Mouse (Mus musculus): ENCODE results near the gene Kcng4. TPM values are rescaled to one million over a fixed set of nuclear protein-coding genes. Genes with fewer than 3 reads are reported as not detected.

Gene Kcng4
- polyA plus RNA-seq, 1 experiment from 2014 or later, result 0.43 TPM

DNA sequence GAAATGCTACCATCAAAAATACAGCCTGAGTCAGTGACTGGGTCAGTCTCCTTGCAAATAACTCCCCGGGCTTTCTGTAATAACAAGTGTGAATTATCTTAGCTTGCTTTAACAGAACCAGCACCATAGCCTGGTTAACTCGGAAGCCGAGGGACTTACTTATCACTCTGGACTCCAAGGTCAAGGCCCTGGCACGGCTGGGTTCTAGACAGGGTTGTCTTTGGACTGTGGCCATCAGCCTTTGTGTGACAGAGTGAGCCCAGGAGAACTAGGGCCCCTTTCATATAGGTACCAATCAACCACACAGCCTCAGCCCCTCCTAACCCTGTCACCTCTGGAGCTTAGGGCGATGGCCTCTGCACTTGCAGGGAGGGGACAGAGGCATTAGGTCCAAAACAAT, 5.6 kb upstream of the Kcng4 start:
- 81% methylated on average over 5 of the region's 5 CpGs for WGBS

DNA sequence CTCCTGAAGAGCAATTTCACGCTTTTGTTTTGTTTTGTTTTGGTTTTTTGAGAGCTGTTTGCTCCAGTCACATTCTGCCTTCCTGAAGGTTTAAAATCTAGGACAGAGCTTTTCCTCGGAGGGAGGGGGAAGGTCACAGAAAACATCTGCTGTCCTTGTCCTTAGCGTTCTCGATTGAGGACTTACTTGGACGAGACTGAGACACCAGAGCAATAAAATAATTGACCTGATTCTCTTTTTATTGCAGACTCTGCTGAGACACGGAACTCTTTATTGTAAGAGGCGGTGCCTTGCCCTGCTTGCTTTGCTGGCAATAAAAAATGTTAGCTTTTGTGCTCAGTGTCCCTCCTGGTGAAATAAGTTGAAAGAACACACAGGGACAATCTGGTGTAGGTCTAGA, 4.3 kb upstream of the Kcng4 start:
- Histone ChIP-seq H3K9ac (no peak overlapping the region), H3K4me1 (peaks cover 8% of the 10 kb centered on the region), H3K27me3 (no peaks in the 10 kb centered on the region; the same call in none of the 2 replicates), H3K9me3 (replicated peaks) (no peaks in the 10 kb centered on the region), H3K4me2 (replicated peaks) (no peak overlapping the region), H3K36me3 (no peaks in the 10 kb centered on the region), H3K27ac (replicated peaks) (no peak overlapping the region), H3K4me3 (replicated peaks) (no peak overlapping the region)
- WGBS, result 50% methylated on average over 7 of the region's 7 CpGs
- ATAC-seq (ENCODE audit: insufficient number of reproducible peaks, low FRiP score, low TSS enrichment, low read depth), result no peak

More for the DNA sequence above, 5.6 kb upstream of the Kcng4 start:
- ATAC-seq (ENCODE audit: insufficient number of reproducible peaks, low FRiP score, low TSS enrichment, low read depth), result no peak
- Histone ChIP-seq H3K27me3 (no peaks in the 10 kb centered on the region; the same call in 1 of the 2 replicates), H3K4me2 (replicated peaks) (no peak overlapping the region), H3K4me1 (no peaks in the 10 kb centered on the region; the same call in 1 of the 2 replicates), H3K9ac (no peak overlapping the region), H3K4me3 (replicated peaks) (no peak overlapping the region), H3K27ac (replicated peaks) (no peak overlapping the region), H3K36me3 (no peaks in the 10 kb centered on the region), H3K9me3 (replicated peaks) (no peaks in the 10 kb centered on the region)

DNA sequence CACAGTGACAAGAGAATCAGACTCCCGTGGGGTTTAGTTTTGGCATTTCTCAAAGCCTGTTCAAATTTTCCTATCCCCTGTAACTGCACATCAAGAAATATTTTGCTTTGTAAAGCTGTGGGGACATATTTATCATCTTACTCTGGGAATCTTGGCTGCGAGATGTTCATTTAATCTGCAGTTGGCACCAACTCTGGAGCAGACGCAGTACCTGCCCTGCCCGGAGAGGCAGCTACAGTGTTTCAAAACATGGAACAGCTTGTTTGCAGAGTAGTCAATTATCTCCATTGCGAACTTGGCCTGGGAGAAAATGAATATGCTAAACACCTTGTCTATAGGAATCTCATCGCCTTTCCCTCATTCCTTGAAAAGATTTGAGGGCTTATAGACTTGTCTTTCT, 2.8 kb upstream of the Kcng4 start:
- Histone ChIP-seq H3K36me3 (no peaks in the 10 kb centered on the region), H3K9me3 (replicated peaks) (no peaks in the 10 kb centered on the region), H3K27ac (replicated peaks) (no peak overlapping the region), H3K4me1 (peaks cover 15% of the 10 kb centered on the region), H3K9ac (no peak overlapping the region), H3K4me3 (replicated peaks) (no peak overlapping the region), H3K4me2 (replicated peaks) (no peak overlapping the region), H3K27me3 (peaks cover 11% of the 10 kb centered on the region)
- WGBS, result 53% methylated on average over 6 of the region's 6 CpGs
- ATAC-seq (ENCODE audit: insufficient number of reproducible peaks, low FRiP score, low TSS enrichment, low read depth), result no peak

DNA sequence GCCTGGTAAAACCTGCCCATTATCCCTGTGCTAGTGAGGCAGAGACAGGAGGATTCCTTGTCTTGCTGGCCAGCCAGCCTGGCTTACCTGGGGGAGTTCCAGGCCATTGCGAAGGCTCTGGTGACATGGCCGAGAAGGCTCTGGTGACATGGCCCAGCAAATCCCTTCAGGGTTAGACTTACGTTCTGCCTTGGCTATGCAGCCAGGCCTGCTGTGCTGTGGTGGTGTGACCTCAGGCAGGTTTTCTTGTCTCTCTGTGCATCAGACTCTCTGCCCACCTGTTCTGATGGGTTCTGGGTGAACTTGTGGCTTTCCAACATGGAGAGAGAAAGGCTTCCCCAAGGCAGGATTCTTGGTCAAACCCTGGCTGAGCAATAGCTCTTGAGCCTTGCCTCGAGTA, 1.9 kb upstream of the Kcng4 start:
- Histone ChIP-seq H3K27me3 (peaks cover 19% of the 10 kb centered on the region), H3K36me3 (no peaks in the 10 kb centered on the region), H3K27ac (replicated peaks) (no peak overlapping the region), H3K9me3 (replicated peaks) (no peaks in the 10 kb centered on the region), H3K4me2 (replicated peaks) (no peak overlapping the region), H3K9ac (no peak overlapping the region), H3K4me1 (peaks cover 15% of the 10 kb centered on the region), H3K4me3 (replicated peaks) (no peak overlapping the region)
- 76% methylated on average over 4 of the region's 4 CpGs for WGBS
- no peak for ATAC-seq (ENCODE audit: insufficient number of reproducible peaks, low FRiP score, low TSS enrichment, low read depth)

DNA sequence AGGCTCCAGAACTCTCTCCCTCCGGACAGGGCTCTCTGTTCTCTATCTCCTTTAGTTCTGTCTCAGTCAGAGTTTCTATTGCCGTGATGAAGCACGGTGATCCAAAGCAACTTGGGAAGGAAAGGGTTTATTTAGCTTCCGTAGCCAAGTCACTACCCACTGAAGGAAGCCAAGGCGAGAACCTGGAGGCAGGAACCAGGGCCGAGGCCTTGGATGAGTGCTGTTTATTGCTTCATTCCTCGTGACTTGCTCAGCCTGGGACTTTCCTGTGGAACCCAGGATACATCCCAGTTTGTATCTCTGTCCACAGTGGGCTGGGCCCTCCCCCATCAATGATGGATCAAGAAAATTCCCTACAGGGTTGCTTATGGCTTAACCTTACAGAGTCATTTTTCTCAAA, 1.3 kb upstream of the Kcng4 start:
- H3K4me2 ChIP-seq (replicated peaks), result no peak overlapping the region
- no peak overlapping the region for H3K4me3 ChIP-seq (replicated peaks)
- 60% methylated on average over 7 of the region's 7 CpGs for WGBS
- H3K27me3 ChIP-seq, result peaks cover 19% of the 10 kb centered on the region
- H3K9ac ChIP-seq, result no peak overlapping the region
- no peaks in the 10 kb centered on the region for H3K9me3 ChIP-seq (replicated peaks)
- ATAC-seq (ENCODE audit: insufficient number of reproducible peaks, low FRiP score, low TSS enrichment, low read depth), result no peak
- H3K4me1 ChIP-seq, result peaks cover 15% of the 10 kb centered on the region
- H3K36me3 ChIP-seq, result no peaks in the 10 kb centered on the region
- H3K27ac ChIP-seq (replicated peaks), result no peak overlapping the region

DNA sequence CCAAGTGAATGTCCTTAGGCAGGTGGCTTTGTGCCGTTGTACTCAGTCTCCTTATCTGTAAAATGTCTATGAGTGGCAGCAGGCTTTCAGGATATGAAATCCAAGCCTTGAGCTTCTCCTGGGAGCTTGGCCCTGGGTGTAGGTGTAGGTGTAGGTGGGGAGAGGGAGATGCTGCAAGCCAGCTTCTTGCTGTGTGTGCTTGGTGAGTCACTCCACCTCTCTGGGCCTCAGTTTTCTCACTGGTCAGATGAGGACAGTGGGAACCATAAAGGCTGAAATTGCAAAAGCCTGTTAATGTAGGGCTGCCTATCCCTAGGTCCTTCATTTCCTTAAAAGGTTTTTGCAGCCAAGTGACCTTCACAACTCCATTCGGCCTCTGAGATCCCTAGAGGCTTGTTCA, 478 bp upstream of the Kcng4 start:
- Histone ChIP-seq H3K36me3 (no peaks in the 10 kb centered on the region), H3K4me1 (peaks cover 15% of the 10 kb centered on the region), H3K9ac (no peak overlapping the region), H3K27ac (replicated peaks) (peak overlapping the region; percentile 74), H3K4me2 (replicated peaks) (no peak overlapping the region), H3K4me3 (replicated peaks) (no peak overlapping the region), H3K9me3 (replicated peaks) (no peaks in the 10 kb centered on the region), H3K27me3 (peaks cover 19% of the 10 kb centered on the region)
- WGBS, result 63% methylated on average over 2 of the region's 2 CpGs
- ATAC-seq (ENCODE audit: insufficient number of reproducible peaks, low FRiP score, low TSS enrichment, low read depth), result no peak

DNA sequence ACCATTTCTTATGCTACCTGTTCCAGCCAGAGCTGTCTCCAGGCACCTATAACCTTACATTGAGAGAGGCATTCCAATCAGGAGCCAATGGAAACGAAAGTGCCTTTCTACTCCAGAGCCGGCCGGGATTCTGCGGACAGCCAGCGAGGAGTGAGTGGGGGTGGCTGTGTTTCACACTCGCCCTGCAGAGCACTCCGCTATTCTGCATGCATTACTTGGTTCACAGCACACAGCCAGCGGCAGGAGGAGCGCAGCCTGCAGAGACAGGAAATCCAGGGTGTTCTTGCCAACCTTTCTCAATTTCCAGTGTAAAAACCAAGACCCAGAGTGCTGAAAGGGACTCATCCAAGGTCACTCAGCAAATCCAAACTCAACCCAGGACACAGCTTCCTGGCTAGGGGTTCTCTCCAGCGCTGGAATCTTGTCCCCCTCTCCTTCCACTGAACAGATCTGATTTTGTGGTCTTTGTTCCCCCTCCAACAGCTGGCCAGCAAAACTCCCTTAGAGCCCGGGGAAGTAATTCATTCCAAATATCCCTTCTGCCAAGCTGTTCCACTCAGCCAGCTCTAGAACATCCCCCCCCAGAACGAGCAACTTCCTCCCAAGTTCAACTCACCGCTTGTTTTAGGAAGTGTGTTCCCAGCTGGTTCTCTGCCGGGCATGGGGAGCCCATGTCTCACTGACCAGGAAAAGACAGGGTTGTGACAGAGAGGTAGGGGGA, 704 bp downstream of the Kcng4 start:
- H3K36me3 ChIP-seq, result no peaks in the 10 kb centered on the region
- H3K27me3 ChIP-seq, result peaks cover 19% of the 10 kb centered on the region
- H3K4me2 ChIP-seq (replicated peaks), result peak overlapping the region; percentile 28; the same call in 1 of the 2 replicates
- WGBS, result 25% methylated on average over 14 of the region's 14 CpGs
- H3K27ac ChIP-seq (replicated peaks), result peak overlapping the region; percentile 74
- no peak overlapping the region for H3K4me3 ChIP-seq (replicated peaks)
- peaks cover 15% of the 10 kb centered on the region for H3K4me1 ChIP-seq
- H3K9me3 ChIP-seq (replicated peaks), result no peaks in the 10 kb centered on the region
- H3K9ac ChIP-seq, result no peak overlapping the region
- ATAC-seq (ENCODE audit: insufficient number of reproducible peaks, low FRiP score, low TSS enrichment, low read depth), result no peak

DNA sequence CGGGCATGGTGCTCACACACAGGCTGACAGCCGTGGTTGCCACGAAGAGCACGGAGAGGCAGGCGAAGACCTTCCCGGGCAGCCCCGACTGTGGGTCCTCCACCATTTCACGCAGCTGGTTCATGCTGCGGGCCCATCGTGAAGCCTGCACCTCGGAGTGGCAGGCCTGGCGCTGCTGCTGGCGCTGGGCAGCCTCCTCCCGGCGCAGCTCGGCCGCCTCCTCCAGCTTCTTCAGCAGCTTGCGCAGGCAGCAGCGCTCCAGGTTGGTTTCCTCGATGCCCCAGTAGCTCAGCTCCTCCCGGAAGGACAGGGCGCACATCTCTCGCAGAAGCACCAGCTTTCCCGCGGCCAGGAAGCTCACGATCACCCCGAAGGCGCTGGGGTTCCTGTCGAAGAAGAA, 2.6 kb downstream of the Kcng4 start:
- ATAC-seq (ENCODE audit: insufficient number of reproducible peaks, low FRiP score, low TSS enrichment, low read depth), result no peak
- WGBS, result 46% methylated on average over 29 of the region's 29 CpGs
- H3K4me2 ChIP-seq (replicated peaks), result no peak overlapping the region
- H3K9me3 ChIP-seq (replicated peaks), result no peaks in the 10 kb centered on the region
- peaks cover 19% of the 10 kb centered on the region for H3K27me3 ChIP-seq
- H3K36me3 ChIP-seq, result no peaks in the 10 kb centered on the region
- H3K27ac ChIP-seq (replicated peaks), result no peak overlapping the region
- H3K4me3 ChIP-seq (replicated peaks), result no peak overlapping the region
- peaks cover 16% of the 10 kb centered on the region for H3K4me1 ChIP-seq
- H3K9ac ChIP-seq, result no peak overlapping the region

DNA sequence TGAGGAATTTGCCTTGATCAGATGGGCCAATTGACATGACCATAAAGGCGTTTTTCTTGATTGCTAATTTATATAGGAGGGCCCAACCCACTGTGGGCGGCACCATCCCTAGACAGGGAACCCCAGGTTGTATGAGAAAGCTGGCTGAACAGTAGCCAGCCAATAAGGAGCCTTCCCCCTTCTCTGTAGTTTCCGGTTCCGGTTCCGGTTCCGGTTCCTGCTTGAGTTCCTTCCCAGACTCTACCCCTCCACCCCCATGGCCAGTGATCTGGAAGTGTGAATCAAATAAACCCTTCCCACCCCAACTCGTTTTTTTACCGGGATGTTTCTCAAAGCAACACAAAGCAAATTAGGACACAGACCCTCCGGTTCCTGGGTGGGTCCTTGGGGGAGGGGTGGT, 3.2 kb downstream of the Kcng4 start:
- peaks cover 20% of the 10 kb centered on the region for H3K4me1 ChIP-seq
- H3K4me2 ChIP-seq (replicated peaks), result no peak overlapping the region
- peaks cover 19% of the 10 kb centered on the region for H3K27me3 ChIP-seq
- no peak overlapping the region for H3K27ac ChIP-seq (replicated peaks)
- no peaks in the 10 kb centered on the region for H3K9me3 ChIP-seq (replicated peaks)
- no peak for ATAC-seq (ENCODE audit: insufficient number of reproducible peaks, low FRiP score, low TSS enrichment, low read depth)
- no peaks in the 10 kb centered on the region for H3K36me3 ChIP-seq
- 85% methylated on average over 9 of the region's 9 CpGs for WGBS
- H3K4me3 ChIP-seq (replicated peaks), result no peak overlapping the region
- H3K9ac ChIP-seq, result no peak overlapping the region

DNA sequence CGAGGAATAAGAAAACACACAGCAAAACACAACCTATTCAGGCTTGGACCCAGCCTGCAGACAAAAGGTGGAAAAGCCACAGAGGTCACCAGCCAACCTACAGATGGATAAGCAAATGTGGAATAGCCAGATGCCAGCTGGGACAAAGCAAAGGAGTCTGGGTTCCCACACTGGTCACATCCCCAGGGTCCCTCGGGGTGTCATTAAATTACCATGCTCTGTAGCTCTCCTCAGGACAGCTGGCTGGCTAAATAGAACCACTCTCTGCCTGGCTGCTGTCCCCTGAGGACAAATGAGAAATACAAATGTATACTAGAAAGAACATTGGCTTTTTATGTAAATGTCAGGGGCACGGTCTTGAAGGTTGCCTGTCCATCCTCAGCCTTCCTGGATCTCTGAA, 4.6 kb downstream of the Kcng4 start:
- no peaks in the 10 kb centered on the region for H3K36me3 ChIP-seq
- no peak overlapping the region for H3K4me3 ChIP-seq (replicated peaks)
- peaks cover 19% of the 10 kb centered on the region for H3K27me3 ChIP-seq
- no peak overlapping the region for H3K9ac ChIP-seq
- H3K9me3 ChIP-seq (replicated peaks), result no peaks in the 10 kb centered on the region
- H3K4me2 ChIP-seq (replicated peaks), result no peak overlapping the region
- no peak overlapping the region for H3K27ac ChIP-seq (replicated peaks)
- no peak for ATAC-seq (ENCODE audit: insufficient number of reproducible peaks, low FRiP score, low TSS enrichment, low read depth)
- peaks cover 18% of the 10 kb centered on the region for H3K4me1 ChIP-seq
- 15% methylated on average over 3 of the region's 3 CpGs for WGBS

DNA sequence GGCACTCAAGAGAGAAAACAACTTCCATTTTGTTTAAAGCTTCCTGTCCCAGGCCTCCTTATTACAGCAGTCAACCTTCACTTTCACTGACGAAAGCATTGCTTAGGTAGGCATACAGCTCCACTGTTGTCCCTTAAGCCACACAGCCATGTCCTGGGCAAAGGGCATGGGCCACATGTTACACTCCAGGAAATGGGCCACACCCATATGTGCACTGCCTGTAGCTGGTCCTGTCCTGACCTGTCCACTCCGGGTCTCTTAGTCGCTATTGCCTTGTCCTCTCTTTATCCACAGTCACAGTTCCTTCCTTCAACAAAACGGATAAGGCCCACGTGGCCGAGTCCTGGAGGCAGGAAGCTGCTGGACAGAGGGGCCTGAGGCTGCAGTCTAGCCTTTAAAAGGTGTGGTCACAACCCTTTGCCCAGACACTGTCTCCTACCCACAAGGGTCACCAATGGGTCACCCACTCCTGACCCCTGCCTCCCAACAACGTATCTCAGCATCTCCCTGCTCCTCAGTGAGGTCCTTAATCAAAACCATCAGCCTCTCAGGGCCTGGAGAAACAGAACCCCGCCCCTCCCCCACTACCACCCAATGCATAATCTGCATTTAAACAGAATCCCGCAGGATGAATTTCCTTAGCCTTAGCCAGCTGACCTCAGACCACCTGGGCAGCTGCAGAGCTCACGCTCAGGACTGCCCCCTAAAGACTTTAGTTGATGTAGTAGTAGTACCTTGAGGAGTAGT, 7.7 kb downstream of the Kcng4 start:
- 0 out of 2 replicates have a peak, but pooled peaks cover 5% of the 10 kb centered on the region for H3K4me1 ChIP-seq
- no peaks in the 10 kb centered on the region for H3K36me3 ChIP-seq
- no peak overlapping the region for H3K9ac ChIP-seq
- WGBS, result 26% methylated on average over 10 of the region's 10 CpGs
- H3K9me3 ChIP-seq (replicated peaks), result no peaks in the 10 kb centered on the region
- no peak overlapping the region for H3K4me3 ChIP-seq (replicated peaks)
- no peak overlapping the region for H3K27ac ChIP-seq (replicated peaks)
- no peak overlapping the region for H3K4me2 ChIP-seq (replicated peaks)
- peaks cover 4% of the 10 kb centered on the region; the same call in 1 of the 2 replicates for H3K27me3 ChIP-seq
- no peak for ATAC-seq (ENCODE audit: insufficient number of reproducible peaks, low FRiP score, low TSS enrichment, low read depth)
